Mouse (Mus musculus): ENCODE measurements around the gene Rps6kb1. TPM values are rescaled to one million over a fixed set of nuclear protein-coding genes. Genes with fewer than 3 reads are reported as not detected.
A peak's percentile ranks its signal among the peaks of the same experiment; 100 is the strongest.

Rps6kb1 gene
- 62.2 and 66.4 TPM in 2 replicates for polyA plus RNA-seq (2014; fragmentation: Nextera tagmentation; extraction: Ambion mirVana)

DNA sequence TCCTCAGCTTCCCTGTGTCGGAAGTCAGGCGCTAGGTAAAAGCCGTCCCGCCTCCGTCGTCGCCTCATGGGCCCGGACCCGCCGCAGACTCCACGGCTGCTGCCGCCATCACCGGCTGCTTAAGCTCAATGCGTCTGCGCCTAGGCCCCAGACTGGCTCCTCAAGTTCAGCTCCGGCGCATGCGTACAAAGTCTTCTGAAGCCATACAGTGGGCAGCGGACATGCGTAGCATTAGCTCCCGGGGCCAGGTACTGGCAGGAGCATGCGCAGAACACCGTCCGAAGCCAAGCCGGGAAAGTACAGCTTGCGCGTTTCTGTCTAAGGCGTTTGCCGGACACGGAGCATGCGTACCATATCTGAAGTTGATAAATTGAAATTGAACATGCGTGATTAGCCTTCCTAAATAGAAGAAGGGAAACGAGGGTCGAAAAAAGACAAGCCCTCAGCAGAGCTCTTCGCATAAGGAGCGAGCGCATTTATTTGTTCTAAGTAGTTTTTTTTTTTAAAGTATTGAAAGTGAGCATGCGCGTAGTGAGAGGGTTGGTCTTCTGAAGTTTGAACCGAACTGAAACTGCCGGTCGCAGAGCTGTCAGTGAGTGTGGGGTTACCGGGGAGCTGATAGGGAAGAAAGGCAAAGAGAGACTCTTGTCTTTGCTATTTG, at the start of gene Rps6kb1, which contains the start of gene Tubd1:
Rps6kb1 (minus strand) TSS at position 167 of the 661 bp plus-strand sequence.
Tubd1 (plus strand) TSS at position 353 of the 661 bp plus-strand sequence.
- 0 out of 2 replicates have a peak, but pooled peaks cover 6% of the 10 kb centered on the region for H3K4me1 ChIP-seq (replicated peaks; ENCODE audit: control insufficient read depth, insufficient read depth, low read length)
- no peaks in the 10 kb centered on the region for H3K27me3 ChIP-seq (ENCODE audit: control insufficient read depth, insufficient read depth, low read length)
- peak; percentile 96 for ATAC-seq (replicated peaks; ENCODE audit: low FRiP score)
- DNase-seq (ENCODE audit: low spot score) = peak; percentile 99
- peak within 1 kb of the TSS; percentile 98 for H3K4me3 ChIP-seq (ENCODE audit: low read depth, low read length)
- peak within 1 kb of the TSS; percentile 86 for H3K9ac ChIP-seq (ENCODE audit: low read length)
- peak within 1 kb of the TSS; percentile 76 for H3K4me2 ChIP-seq (ENCODE audit: low read depth, low read length, severe bottlenecking)
- WGBS = under 1% methylated on average over 43 of the region's 43 CpGs
- peak within 1 kb of the TSS; percentile 48; the same call in 1 of the 2 replicates for H3K27ac ChIP-seq (ENCODE audit: low read depth, low read length)
- H3K9me3 ChIP-seq (ENCODE audit: control insufficient read depth, low read length) = no peaks in the 10 kb centered on the region
- no peaks in the 10 kb centered on the region for H3K36me3 ChIP-seq (ENCODE audit: control insufficient read depth, insufficient read depth, low read length)

DNA sequence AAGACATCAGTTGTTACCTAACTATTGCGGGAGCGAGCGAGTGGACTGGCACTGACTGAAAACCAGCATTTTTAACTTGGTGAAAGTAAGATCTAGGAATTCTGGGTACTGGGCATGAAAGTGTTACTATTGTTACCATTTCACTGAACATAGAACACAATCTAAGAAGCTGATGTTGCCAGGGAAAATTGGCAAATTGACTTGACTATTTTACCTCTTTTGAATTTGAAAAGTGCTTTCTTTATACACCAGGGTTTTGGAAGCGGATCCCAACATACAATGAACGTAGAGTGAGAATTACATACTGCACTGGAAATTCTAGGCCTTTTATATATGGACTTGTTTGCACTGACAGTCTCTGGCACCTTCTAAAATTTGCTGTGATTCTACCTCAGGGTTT, 48.8 kb upstream of the Rps6kb1 start:
- 92% methylated on average over 5 of the region's 5 CpGs for WGBS
- Histone ChIP-seq H3K9ac (ENCODE audit: low read length) (no peak overlapping the region), H3K9me3 (ENCODE audit: control insufficient read depth, low read length) (no peaks in the 10 kb centered on the region), H3K4me1 (replicated peaks; ENCODE audit: control insufficient read depth, insufficient read depth, low read length) (no peaks in the 10 kb centered on the region), H3K27ac (ENCODE audit: low read depth, low read length) (no peak overlapping the region), H3K27me3 (ENCODE audit: control insufficient read depth, insufficient read depth, low read length) (no peaks in the 10 kb centered on the region), H3K4me2 (ENCODE audit: low read depth, low read length, severe bottlenecking) (no peak overlapping the region), H3K4me3 (ENCODE audit: low read depth, low read length) (no peak overlapping the region), H3K36me3 (ENCODE audit: control insufficient read depth, insufficient read depth, low read length) (no peaks in the 10 kb centered on the region)
- ATAC-seq (replicated peaks; ENCODE audit: low FRiP score) (no peak), DNase-seq (ENCODE audit: low spot score) (no peak)

DNA sequence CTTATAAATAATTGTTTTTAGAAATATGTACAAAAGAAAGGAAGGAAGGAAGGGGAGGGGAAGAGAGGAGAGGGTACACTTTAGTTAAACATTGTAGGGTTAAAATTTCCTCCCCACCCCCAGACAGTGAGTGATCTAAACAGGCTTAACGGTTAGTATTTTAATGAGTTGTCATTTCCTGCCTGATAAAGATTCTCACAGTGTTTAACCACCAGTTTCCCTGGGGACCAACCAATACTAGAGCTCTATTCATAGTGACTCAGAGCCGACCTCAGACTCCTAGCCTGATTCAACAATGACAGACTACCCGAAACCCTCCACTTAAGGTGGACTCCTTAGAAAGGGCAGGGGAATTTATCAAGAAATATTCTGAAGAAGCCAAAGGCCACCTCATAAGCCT, 48.4 kb upstream of the Rps6kb1 start:
- Histone ChIP-seq H3K4me2 (ENCODE audit: low read depth, low read length, severe bottlenecking) (no peak overlapping the region), H3K27me3 (ENCODE audit: control insufficient read depth, insufficient read depth, low read length) (no peaks in the 10 kb centered on the region), H3K27ac (ENCODE audit: low read depth, low read length) (no peak overlapping the region), H3K36me3 (ENCODE audit: control insufficient read depth, insufficient read depth, low read length) (no peaks in the 10 kb centered on the region), H3K4me1 (replicated peaks; ENCODE audit: control insufficient read depth, insufficient read depth, low read length) (no peaks in the 10 kb centered on the region), H3K9ac (ENCODE audit: low read length) (no peak overlapping the region), H3K4me3 (ENCODE audit: low read depth, low read length) (no peak overlapping the region), H3K9me3 (ENCODE audit: control insufficient read depth, low read length) (no peaks in the 10 kb centered on the region)
- WGBS = 51% methylated on average over 3 of the region's 3 CpGs
- ATAC-seq (replicated peaks; ENCODE audit: low FRiP score) (no peak), DNase-seq (ENCODE audit: low spot score) (no peak)

DNA sequence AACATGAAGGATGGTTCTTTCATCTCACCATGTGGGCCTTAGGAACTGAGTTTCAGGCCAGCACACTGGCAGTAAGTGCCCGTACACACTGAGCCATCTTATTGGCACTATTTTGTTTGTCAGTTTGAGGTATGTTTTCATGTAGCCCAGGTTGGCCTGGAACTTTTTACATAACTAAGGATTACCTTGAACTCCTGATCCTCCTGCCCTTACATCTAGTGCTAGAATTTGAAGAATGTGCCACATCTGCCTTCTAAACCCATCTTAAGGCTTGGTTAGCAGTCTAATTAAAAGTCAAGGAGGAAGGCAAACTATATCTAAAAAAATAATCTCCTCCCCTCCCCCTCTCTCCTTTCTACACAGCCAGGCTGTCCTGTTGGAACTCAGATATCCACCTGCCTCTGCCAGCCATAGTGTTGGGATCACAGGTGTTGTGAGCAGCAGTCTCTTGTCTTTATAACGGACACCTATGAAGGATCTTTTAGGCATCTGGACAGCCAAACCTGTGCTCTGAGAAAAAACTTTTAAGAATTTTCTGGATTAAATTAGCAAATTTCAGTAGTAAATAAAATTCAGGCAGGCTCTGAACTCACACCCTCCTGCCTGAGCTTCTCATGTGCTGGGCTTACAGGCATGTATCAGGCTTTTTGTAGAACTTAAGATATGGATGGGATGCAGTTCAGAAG, 47.5 kb upstream of the Rps6kb1 start:
- no peak overlapping the region for H3K27ac ChIP-seq (ENCODE audit: low read depth, low read length)
- ATAC-seq (replicated peaks; ENCODE audit: low FRiP score) (no peak), DNase-seq (ENCODE audit: low spot score) (no peak)
- no peak overlapping the region for H3K4me2 ChIP-seq (ENCODE audit: low read depth, low read length, severe bottlenecking)
- H3K4me1 ChIP-seq (replicated peaks; ENCODE audit: control insufficient read depth, insufficient read depth, low read length) = no peaks in the 10 kb centered on the region
- 93% methylated on average over 2 of the region's 2 CpGs for WGBS
- no peak overlapping the region for H3K4me3 ChIP-seq (ENCODE audit: low read depth, low read length)
- no peaks in the 10 kb centered on the region for H3K9me3 ChIP-seq (ENCODE audit: control insufficient read depth, low read length)
- H3K27me3 ChIP-seq (ENCODE audit: control insufficient read depth, insufficient read depth, low read length) = no peaks in the 10 kb centered on the region
- H3K36me3 ChIP-seq (ENCODE audit: control insufficient read depth, insufficient read depth, low read length) = no peaks in the 10 kb centered on the region
- H3K9ac ChIP-seq (ENCODE audit: low read length) = no peak overlapping the region

DNA sequence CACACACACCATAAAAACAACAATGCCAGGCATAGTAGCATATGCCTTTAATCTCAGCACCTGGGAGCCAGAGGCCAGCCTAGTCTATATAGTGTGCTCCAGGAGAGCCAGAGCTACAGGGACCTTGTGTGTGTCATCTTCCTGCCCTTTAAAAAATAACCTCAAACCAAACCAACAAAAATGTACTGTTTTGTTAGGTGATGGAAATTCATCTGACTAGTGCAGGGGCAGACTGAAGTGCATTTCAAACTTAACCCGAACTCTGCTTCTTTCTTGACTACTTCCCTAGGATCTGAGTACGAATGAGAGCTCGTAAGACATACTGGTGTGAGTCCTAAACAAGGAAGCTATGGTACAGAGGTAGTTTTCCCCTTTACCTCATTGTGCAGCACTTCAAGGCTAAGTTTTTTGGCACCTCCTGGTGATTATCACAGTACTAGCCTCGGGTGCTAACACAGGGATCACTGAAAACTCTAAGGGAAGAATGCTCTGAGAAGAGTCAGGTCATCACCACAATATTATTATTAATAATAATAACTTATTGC, 46.8 kb upstream of the Rps6kb1 start:
- no peak overlapping the region for H3K4me3 ChIP-seq (ENCODE audit: low read depth, low read length)
- H3K9ac ChIP-seq (ENCODE audit: low read length) = no peak overlapping the region
- H3K36me3 ChIP-seq (ENCODE audit: control insufficient read depth, insufficient read depth, low read length) = no peaks in the 10 kb centered on the region
- DNase-seq (ENCODE audit: low spot score) (no peak), ATAC-seq (replicated peaks; ENCODE audit: low FRiP score) (no peak)
- no peak overlapping the region for H3K27ac ChIP-seq (ENCODE audit: low read depth, low read length)
- H3K4me2 ChIP-seq (ENCODE audit: low read depth, low read length, severe bottlenecking) = no peak overlapping the region
- H3K27me3 ChIP-seq (ENCODE audit: control insufficient read depth, insufficient read depth, low read length) = no peaks in the 10 kb centered on the region
- H3K9me3 ChIP-seq (ENCODE audit: control insufficient read depth, low read length) = no peaks in the 10 kb centered on the region
- H3K4me1 ChIP-seq (replicated peaks; ENCODE audit: control insufficient read depth, insufficient read depth, low read length) = no peaks in the 10 kb centered on the region
- 82% methylated on average over 4 of the region's 4 CpGs for WGBS

DNA sequence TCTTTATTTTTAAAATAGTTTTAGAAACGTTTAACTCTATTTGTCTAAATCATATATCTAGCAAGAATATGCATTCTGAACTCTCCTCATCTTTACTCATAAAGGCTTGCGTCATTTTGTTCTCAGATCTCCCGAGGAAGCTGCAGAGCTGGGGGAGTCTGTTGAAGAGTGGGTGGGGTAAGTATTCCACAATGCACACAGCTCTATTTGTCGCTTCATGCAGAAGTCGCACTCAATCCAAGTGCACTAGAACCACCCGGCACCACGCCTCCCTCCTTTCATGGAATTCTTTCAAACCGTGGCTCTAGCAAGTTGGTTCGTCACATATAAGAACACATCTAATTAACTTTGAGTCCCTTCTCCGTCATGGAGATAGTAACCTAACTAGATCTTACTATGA, 46.0 kb upstream of the Rps6kb1 start:
- Histone ChIP-seq H3K27me3 (ENCODE audit: control insufficient read depth, insufficient read depth, low read length) (no peaks in the 10 kb centered on the region), H3K4me2 (ENCODE audit: low read depth, low read length, severe bottlenecking) (no peak overlapping the region), H3K9ac (ENCODE audit: low read length) (no peak overlapping the region), H3K36me3 (ENCODE audit: control insufficient read depth, insufficient read depth, low read length) (no peaks in the 10 kb centered on the region), H3K4me1 (replicated peaks; ENCODE audit: control insufficient read depth, insufficient read depth, low read length) (no peaks in the 10 kb centered on the region), H3K9me3 (ENCODE audit: control insufficient read depth, low read length) (no peaks in the 10 kb centered on the region), H3K27ac (ENCODE audit: low read depth, low read length) (no peak overlapping the region), H3K4me3 (ENCODE audit: low read depth, low read length) (no peak overlapping the region)
- no peak for ATAC-seq (replicated peaks; ENCODE audit: low FRiP score)
- WGBS = 91% methylated on average over 10 of the region's 10 CpGs
- no peak for DNase-seq (ENCODE audit: low spot score)

DNA sequence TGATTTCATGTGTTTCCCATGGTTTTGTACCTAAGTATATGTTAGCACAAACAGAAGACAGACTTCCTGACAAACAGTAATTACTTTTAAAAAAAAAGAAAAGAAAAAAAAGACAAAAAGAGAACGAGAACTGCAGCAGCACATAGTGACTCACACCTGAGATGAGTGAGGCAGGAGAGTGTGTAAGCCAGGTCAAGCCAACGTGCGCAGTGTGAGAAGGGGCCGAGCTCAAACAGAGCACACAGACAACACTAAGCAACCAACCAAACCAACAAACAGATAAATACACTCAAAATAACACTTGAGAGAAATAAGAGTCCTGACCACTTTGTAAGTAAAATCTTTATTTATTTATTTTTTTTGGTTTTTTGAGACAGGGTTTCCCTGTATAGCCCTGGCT, 45.5 kb upstream of the Rps6kb1 start:
- DNase-seq (ENCODE audit: low spot score) = no peak
- Histone ChIP-seq H3K36me3 (ENCODE audit: control insufficient read depth, insufficient read depth, low read length) (no peaks in the 10 kb centered on the region), H3K4me2 (ENCODE audit: low read depth, low read length, severe bottlenecking) (no peak overlapping the region), H3K27me3 (ENCODE audit: control insufficient read depth, insufficient read depth, low read length) (no peaks in the 10 kb centered on the region), H3K4me1 (replicated peaks; ENCODE audit: control insufficient read depth, insufficient read depth, low read length) (no peaks in the 10 kb centered on the region), H3K9me3 (ENCODE audit: control insufficient read depth, low read length) (no peaks in the 10 kb centered on the region), H3K9ac (ENCODE audit: low read length) (no peak overlapping the region), H3K4me3 (ENCODE audit: low read depth, low read length) (no peak overlapping the region), H3K27ac (ENCODE audit: low read depth, low read length) (no peak overlapping the region)
- ATAC-seq (replicated peaks; ENCODE audit: low FRiP score) = no peak
- 91% methylated on average over 4 of the region's 4 CpGs for WGBS

DNA sequence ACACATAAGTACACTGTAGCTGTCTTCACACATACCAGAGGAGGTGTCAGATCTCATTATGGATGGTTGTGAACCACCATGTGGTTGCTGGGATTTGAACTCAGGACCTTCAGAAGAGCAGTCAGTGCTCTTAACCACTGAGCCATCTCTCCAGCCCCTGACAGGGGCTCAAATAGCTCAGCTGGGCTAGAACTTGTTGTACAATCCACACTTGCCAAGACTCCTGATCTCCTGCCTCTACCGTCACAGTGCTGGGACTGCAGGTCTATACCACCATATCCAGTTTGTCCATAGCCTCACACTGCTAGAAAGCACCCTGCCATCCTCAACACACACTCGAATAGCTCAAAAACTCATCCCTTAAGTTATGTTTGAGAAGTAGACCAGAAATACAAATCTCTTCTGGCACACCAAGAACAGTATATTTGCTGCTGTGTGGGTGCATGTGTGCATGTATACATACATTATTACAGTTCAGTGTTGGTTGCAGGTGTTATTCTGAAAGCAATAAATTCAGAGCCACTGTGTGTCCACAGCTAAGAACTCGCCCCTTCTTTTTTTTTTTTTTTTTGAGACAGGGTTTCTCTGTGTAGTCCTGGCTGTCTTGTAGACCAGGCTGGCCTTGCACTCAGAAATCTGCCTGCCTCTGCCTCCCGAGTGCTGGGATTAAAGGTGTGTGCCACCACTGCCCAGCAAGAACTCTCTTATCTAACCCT, 44.1 kb upstream of the Rps6kb1 start:
- Histone ChIP-seq H3K4me1 (replicated peaks; ENCODE audit: control insufficient read depth, insufficient read depth, low read length) (no peaks in the 10 kb centered on the region), H3K36me3 (ENCODE audit: control insufficient read depth, insufficient read depth, low read length) (no peaks in the 10 kb centered on the region), H3K27ac (ENCODE audit: low read depth, low read length) (no peak overlapping the region), H3K4me2 (ENCODE audit: low read depth, low read length, severe bottlenecking) (no peak overlapping the region), H3K27me3 (ENCODE audit: control insufficient read depth, insufficient read depth, low read length) (no peaks in the 10 kb centered on the region), H3K4me3 (ENCODE audit: low read depth, low read length) (no peak overlapping the region), H3K9ac (ENCODE audit: low read length) (no peak overlapping the region), H3K9me3 (ENCODE audit: control insufficient read depth, low read length) (no peaks in the 10 kb centered on the region)
- no peak for DNase-seq (ENCODE audit: low spot score)
- ATAC-seq (replicated peaks; ENCODE audit: low FRiP score) = no peak
- WGBS = 95% methylated on average over 4 of the region's 4 CpGs

Data from forebrain, embryonic 11.5 days (tissue).